Mouse (Mus musculus) bone marrow macrophage, adult 2 months (primary cell): ENCODE data around the gene Nom1.

ENCODE experiments used
- CTCF ChIP-seq: IDR thresholded peaks from 2 replicates; pipeline ENCODE4 v1.5.1; 2012; ENCODE audit warnings: low read depth, mild to moderate bottlenecking, low read length, moderate library complexity
- POLR2A ChIP-seq: IDR thresholded peaks from 2 replicates; pipeline ENCODE4 v1.6.1; 2012; ENCODE audit warnings: mild to moderate bottlenecking, low read depth, low read length, borderline replicate concordance

DNA sequence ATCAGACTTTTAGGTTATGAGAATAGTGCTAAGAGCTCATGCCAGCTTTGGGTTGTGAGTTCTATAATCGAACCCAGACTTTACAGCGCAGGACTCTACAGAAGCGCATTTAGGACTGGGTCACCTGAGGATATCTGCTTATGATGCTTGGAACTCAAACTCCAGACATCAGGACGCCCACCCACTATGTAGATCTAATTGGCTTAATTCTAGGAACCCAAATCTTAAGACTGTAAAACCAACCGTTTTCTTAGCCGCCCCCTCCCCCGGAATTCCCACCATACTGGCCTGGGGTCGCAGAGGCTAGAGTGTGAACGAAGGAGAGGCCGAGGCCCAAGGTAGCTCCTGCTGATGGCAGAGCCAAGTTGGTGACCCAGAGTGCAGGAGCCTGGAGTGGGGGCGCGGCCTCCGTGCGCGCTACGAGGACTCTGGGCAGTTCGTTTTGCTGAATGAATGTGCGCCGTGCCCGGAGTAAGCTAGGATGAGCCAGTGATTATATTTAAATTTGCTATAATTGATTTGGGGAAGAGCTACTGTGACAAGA, 36.5 kb downstream of the Nom1 start:
- TF ChIP-seq CTCF (no peak), POLR2A (no peak)
